In the genomic region with DNA sequence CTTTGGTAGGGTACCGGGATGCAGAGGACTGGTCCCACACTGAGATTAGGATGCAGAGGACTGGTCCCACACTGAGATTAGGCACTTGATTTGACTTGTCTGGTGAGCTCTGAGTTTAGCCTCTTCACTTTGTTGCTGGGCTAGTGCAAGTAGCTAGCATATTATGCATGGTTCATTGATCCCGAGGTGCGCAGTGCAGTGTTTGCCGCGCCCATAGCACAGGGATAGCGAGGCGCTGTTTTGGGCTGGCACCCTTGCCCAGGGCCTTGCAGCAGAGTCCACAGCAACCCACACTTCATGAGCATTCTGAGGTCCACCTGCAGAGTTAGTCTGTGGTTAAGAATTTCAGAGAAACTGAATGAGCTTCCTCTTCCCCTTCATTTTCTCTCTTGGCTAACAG, we compare ENCODE assay signal across 11 mouse cellular contexts. TPM values are rescaled to one million over a fixed set of nuclear protein-coding genes. Genes with fewer than 3 reads are reported as not detected.
DNase-seq lines count a peak whose midpoint lies in the region; ATAC-seq lines count a peak whose summit lies in the region.
"Had no signal": no experiment of that assay in that cellular context is flagged by ENCODE, and none has a peak within 500 bp of the region (broad histone marks: within the 10 kb centered on the region; RNA-seq: fewer than 3 reads in every experiment).

No protein-coding gene starts in this region.

- peaks cover 30% of the 10 kb centered on the region for H3K36me3 ChIP-seq in forebrain, embryonic 12.5 days (replicated peaks)
- peaks cover 44% of the 10 kb centered on the region for H3K36me3 ChIP-seq in limb, embryonic 10.5 days
- H3K36me3 ChIP-seq: hindbrain, embryonic 15.5 days had no signal

- H3K27ac ChIP-seq in forebrain, embryonic 12.5 days = no peak overlapping the region
- no peak overlapping the region for H3K27ac ChIP-seq in limb, embryonic 10.5 days
- H3K27ac ChIP-seq: hindbrain, embryonic 15.5 days had no signal

- H3K27me3 ChIP-seq in forebrain, embryonic 12.5 days = no peaks in the 10 kb centered on the region
- H3K27me3 ChIP-seq in limb, embryonic 10.5 days (ENCODE audit: low read depth, poor library complexity, severe bottlenecking) = no peaks in the 10 kb centered on the region
- H3K27me3 ChIP-seq: hindbrain, embryonic 15.5 days had no signal

- peak overlapping the region; percentile 99; the same call in 1 of the 2 replicates for H3K9ac ChIP-seq in forebrain, embryonic 12.5 days
- H3K9ac ChIP-seq: hindbrain, embryonic 15.5 days had no signal

- no peaks in the 10 kb centered on the region for H3K9me3 ChIP-seq in forebrain, embryonic 12.5 days
- H3K9me3 ChIP-seq in limb, embryonic 10.5 days (replicated peaks) = no peaks in the 10 kb centered on the region
- H3K9me3 ChIP-seq: hindbrain, embryonic 15.5 days had no signal

- peak; percentile 90 for DNase-seq in heart, adult 11 months
- no peak for DNase-seq in heart, postnatal 36 days
- peak; percentile 52 for DNase-seq in A20 (ENCODE audit: low read depth, low spot score)
- DNase-seq in limb, embryonic 10.5 days (ENCODE audit: low spot score) = no peak
- DNase-seq in testis, postnatal 10 days (ENCODE audit: low spot score) = no peak
- DNase-seq in left cerebral cortex, adult 9 months (ENCODE audit: low spot score in 2 of 2) = no peak
- no peak for DNase-seq in c-Kit-positive CD71-positive TER-119-positive erythroid progenitor cells, embryonic 14.5 days (ENCODE audit: low spot score)
- DNase-seq: lung, postnatal 14 days had no signal

- 0 out of 2 replicates have a peak overlapping the region, but pooled peaks have one; percentile 11 for H3K4me3 ChIP-seq in forebrain, embryonic 12.5 days (replicated peaks)
- peak overlapping the region; percentile 97 for H3K4me3 ChIP-seq in limb, embryonic 10.5 days

- H3K4me2 ChIP-seq in forebrain, embryonic 12.5 days = peak overlapping the region; percentile 95

- intact Hi-C loops in heart, postnatal 36 days (cut with DNase I) = no loop called here

- WGBS in forebrain, embryonic 12.5 days = 84% methylated on average over 7 of the region's 7 CpGs
- WGBS in limb, embryonic 10.5 days = 97% methylated on average over 7 of the region's 7 CpGs

- no peak for ATAC-seq in forebrain, embryonic 12.5 days (ENCODE audit: low FRiP score)

- H3K4me1 ChIP-seq in forebrain, embryonic 12.5 days = peaks cover 40% of the 10 kb centered on the region
- peaks cover 35% of the 10 kb centered on the region for H3K4me1 ChIP-seq in limb, embryonic 10.5 days

RNA-seq across cellular contexts. Expression of gene Banp, which starts 3.2 kb away (rescaled TPM):
- 10 to 100 TPM in 1 of 2 experiments, 1 to 10 TPM in 1; 8.5 to 19.2 TPM for total RNA-seq in heart, postnatal 36 days (2021)
- 49.1 and 65.9 TPM in 2 replicates for polyA plus RNA-seq in forebrain, embryonic 12.5 days (2016; fragmentation: Nextera tagmentation; extraction: Ambion mirVana)
- 55.4 and 60.0 TPM in 2 replicates for polyA plus RNA-seq in limb, embryonic 10.5 days (2016; fragmentation: Nextera tagmentation; extraction: Ambion mirVana)

RNA-seq across cellular contexts. Expression of gene Car5a, which starts 8.1 kb away (rescaled TPM):
- not detected for total RNA-seq in heart, postnatal 36 days (2021)
- 0.31 TPM in 1 of 2 replicates, not detected in the other for polyA plus RNA-seq in forebrain, embryonic 12.5 days (2016; fragmentation: Nextera tagmentation; extraction: Ambion mirVana)
- polyA plus RNA-seq in limb, embryonic 10.5 days (2016; fragmentation: Nextera tagmentation; extraction: Ambion mirVana) = 0.20 TPM in 1 of 2 replicates, not detected in the other
- polyA plus RNA-seq: stomach, embryonic 14.5 days had no signal

RNA-seq across cellular contexts. Expression of gene Slc7a5, which starts 45.3 kb away (rescaled TPM):
- 1 to 10 TPM; 3.1 to 3.6 TPM for total RNA-seq in heart, postnatal 36 days (2021)
- polyA plus RNA-seq in forebrain, embryonic 12.5 days (2016; fragmentation: Nextera tagmentation; extraction: Ambion mirVana) = 34.7 and 37.6 TPM in 2 replicates
- polyA plus RNA-seq in limb, embryonic 10.5 days (2016; fragmentation: Nextera tagmentation; extraction: Ambion mirVana) = 16.8 and 19.3 TPM in 2 replicates

Comparison
In these comparisons a context has a peak if more than half of its experiments do, and no peak if none do; other contexts are left out.
1. DNase-seq: peak in heart, adult 11 months (single experiment) and A20 (single experiment); none in heart, postnatal 36 days (0 of 2), limb, embryonic 10.5 days (single experiment), testis, postnatal 10 days (single experiment), left cerebral cortex, adult 9 months (0 of 2) and c-Kit-positive CD71-positive TER-119-positive erythroid progenitor cells, embryonic 14.5 days (single experiment).